Mouse (Mus musculus) cerebellum, adult 11 months (tissue): Measurements from ENCODE around the gene Vmn1r217.
"Not testable (repeated sequence)": the region's sequence is repeated elsewhere in the genome, so short reads cannot be mapped to it uniquely, and the experiment has no call there.

Experiments used
- DNase-seq: peaks from one replicate; pipeline ENCODE4 v3.0.0; 2022

The Vmn1r217 gene

DNA sequence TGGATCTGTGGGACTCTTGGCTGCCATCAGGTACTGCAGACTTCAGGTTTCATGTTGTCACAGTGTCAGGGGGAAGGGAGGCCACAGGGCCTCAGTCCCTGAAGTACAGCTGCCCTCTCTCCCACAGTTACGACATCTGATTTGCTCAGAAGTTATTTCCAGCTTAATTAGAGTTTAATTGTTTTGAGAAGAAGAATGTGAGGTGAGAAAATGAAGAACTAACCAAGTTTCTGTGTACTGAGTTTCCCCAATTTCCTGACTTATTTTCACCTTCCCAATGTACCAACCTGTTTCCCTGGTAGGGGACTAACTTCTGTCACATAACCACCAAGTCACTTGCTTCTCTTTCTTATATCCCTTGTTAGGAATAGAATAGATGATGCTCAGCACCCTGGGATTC lies at the start of gene Vmn1r217:
Gene Vmn1r217 (minus strand): TSS at position 101 of the 400 bp plus-strand sequence.
- DNase-seq: not testable (repeated sequence)

DNA sequence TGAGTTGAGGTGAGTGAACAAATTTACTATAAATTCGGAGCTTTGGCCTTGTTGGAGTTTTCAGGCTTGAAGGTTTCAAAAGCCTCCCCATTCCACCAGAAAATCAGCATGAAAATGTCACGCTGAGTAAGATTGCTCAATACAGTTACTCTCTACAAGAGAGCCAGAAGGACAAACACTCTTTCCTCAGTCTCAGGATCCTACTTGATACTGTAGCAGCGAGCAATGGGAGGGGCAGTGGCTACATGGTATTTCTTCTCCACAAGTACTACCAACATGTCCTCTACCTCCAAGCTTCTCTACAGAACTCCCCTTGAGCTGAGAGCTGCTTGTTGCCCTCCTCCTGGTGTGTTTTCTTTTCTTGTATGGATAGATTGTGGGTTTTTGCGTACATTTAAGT lies 48.4 kb upstream of the Vmn1r217 start:
- DNase-seq: not testable (repeated sequence)

DNA sequence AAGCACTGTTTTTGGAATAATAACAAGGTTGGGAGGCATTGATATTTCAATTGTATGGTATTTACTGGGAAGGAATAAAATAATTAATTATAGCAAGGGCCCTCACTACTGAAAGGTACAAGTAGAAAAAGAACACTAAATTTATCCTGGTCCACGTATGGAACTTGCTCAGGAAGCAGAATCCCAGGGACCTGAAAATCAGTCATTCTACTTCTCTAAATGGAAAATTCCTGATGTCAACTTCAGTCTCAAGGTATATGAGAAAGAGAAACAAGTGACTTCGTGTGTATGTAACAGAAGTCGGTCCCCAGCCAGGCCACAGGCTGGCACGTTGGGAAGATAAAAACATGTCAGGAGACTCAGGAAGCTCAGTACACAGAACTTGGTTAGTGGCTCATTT lies 41.0 kb upstream of the Vmn1r217 start, which contains the start of gene Vmn1r219:
Gene Vmn1r219 (plus strand): TSS at position 301 of the 400 bp plus-strand sequence.
- no peak for DNase-seq

DNA sequence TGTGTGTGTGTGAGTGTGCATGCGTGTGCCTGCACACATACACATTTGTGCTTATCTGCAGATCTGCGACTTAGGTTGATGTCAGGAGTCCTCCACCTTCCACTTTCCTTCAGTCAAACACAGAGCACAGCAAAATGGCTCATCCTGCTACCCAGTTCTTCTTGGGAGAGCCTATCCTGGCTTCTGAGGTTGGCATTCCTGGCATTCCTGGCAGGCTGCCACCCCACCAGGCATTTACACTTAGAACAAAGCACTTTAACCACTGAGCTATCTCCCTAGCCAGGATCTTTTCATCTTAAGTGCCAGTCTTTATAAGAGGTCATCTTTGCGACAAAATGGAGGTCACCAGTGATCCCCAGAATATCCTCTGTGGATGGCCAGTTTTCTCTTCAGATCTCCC lies 39.8 kb upstream of the Vmn1r217 start:
- DNase-seq: no peak

DNA sequence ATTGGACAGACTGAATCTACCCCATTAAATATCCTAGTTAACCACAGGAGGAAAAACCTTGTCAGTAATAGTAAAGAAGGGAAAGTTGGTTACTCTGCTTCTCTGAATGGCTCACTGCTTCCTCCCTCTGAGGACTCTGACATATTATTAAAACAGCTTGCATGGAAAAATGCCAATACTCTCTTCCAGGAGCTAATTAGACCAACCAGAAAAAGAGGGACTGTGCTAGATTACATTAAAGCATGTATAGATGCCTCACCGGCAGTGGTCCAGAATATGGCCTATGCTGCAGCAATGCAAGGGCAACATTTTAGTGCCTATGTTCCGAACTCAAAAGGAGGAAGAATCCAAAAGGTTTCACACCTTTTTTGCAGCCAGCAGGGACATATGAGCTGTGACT lies 20.9 kb upstream of the Vmn1r217 start:
- no peak for DNase-seq

- no peak for DNase-seq
Measured at GRCm38 (mm10) chr13:23133501-23133900, 15.5 kb upstream of the Vmn1r217 start.

DNA sequence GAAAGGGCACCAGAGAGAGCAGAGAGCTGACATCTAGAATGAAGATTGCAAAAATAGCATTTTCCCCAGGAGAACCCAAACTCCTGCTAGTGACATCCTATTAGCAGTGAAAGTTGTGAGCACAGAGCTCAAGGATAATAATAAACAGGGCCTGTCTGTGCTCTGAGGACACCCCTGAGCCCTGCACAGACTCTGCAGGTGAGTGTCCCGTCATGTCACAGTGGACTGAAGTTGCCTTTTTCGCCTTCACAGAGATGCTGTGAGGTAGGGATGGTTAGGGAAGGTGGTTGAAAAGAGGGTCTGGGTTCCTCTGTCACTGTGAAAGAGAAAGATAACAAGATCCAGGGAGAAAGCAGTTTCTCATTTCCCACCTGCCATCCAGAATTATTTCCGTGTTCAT lies 15.1 kb upstream of the Vmn1r217 start, which contains the start of gene Vmn1r218:
Gene Vmn1r218 (plus strand): TSS at position 57 of the 400 bp plus-strand sequence.
- DNase-seq: no peak

DNA sequence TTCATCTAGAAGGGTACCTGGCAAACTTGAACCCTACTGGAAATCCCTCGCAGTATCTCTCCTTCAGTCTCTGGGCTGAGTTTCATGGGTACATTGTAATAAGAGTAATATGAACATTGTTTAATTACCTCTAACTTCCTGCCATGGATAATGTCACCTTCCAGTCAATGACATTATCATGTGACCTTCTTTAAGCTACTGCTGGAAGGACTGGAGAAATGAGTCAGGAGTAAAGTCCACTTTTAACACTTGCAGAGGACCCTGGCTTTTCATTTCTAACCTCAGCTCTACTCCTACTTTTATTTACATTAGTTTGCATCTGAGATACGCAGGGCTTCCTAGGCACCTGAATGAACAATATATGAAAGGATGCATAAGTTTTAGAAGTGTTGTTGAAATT lies 2.6 kb upstream of the Vmn1r217 start:
- no peak for DNase-seq

DNA sequence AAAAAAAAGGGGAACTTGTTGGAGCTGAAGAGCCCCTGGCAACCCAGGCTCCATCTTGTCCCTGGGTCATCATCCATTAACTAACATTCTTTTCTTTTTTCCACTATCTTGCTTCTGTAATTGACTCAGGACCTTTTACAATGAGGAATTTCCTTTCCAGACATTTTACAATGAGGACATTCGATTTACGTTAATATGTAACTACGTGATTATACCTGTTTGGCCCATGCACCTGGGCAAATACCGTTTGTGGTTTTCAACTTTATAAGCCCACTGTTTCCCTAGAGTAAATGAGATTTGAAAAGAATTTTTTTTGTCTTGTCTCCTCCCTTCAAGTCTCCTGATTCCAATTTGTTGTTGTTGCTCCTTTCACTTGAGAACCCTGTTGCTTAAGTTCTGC lies 23.6 kb downstream of the Vmn1r217 start:
- no peak for DNase-seq

DNA sequence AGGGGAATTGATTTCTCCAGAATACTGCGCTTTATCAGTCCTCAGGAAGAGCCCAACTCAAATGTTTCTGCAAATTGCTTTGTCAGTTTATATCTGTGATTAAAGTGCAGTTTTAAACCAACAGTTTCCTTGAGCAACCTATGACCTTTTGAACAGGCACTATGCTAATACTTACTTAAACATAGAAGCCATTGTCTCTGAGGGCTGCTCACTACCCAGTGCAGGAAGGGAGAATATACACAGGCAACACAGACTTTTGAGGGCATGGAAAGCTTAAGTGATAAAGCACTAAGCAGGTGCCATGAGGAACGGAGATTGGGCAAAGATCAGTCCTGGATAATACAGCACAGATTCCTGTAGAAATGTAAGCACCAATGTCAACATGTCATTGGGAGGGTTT lies 48.7 kb downstream of the Vmn1r217 start:
- DNase-seq: no peak

DNA sequence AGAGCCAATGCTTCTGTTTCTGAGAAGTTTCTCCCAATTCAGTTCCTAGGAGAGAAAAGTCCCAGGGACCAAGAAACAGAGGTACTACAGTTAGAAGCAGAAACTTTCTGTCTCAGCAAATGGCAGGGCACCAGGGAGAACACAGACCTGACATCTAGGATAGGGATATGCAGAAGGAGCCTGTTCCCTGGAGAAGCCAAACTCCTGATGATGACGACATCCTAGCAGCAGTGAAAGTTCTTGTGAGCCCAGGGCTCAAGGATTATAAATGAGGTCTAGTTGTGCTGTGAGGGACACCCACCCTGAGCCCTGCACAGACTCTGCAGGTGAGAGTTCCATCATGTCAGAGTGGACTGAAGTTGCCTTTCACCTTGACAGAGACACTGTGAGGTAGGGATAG lies 50.3 kb downstream of the Vmn1r217 start, which contains the start of gene Vmn1r215:
Gene Vmn1r215 (plus strand): TSS at position 301 of the 400 bp plus-strand sequence.
- DNase-seq: no peak

DNA sequence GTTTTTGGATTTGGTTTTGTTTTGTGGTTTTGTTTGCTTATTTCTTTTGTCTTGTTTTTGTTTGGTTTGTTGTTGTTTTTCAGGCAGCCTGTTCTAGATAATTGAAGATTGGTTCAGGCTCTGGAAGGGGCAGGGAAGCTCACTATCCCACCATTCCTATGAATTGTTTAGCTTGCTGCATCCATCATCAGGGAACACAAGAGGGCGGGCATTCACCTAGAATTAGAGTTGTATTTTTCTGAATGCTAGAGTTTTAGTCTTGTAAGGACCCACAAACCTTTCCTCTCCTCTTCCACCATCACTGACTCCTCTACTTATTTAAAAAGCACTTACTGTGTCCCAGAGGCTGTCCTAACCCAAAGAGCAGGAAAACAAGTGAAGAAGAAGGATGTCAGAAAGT lies 60.2 kb downstream of the Vmn1r217 start:
- no peak for DNase-seq
